Mouse (Mus musculus): ENCODE results near the gene Sema3b. TPM values are rescaled to one million over a fixed set of nuclear protein-coding genes. Genes with fewer than 3 reads are reported as not detected.

Gene Sema3b
- polyA plus RNA-seq, 1 experiment from 2014 or later, result 37.1 TPM

GRCm38 (mm10) chr9:107605041-107605661 lies 3.9 kb downstream of the Sema3b start:
- H3K27ac ChIP-seq (ENCODE audit: low read depth, low read length), result peak overlapping the region; percentile 87
- H3K9ac ChIP-seq (ENCODE audit: low read depth, low read length), result peak overlapping the region; percentile 45; the same call in 1 of the 2 replicates
- ATAC-seq, result peak; percentile 64
- H3K4me1 ChIP-seq (replicated peaks; ENCODE audit: control insufficient read depth, insufficient read depth, low read length), result peaks cover 21% of the 10 kb centered on the region
- no peaks in the 10 kb centered on the region for H3K27me3 ChIP-seq (replicated peaks; ENCODE audit: control insufficient read depth, insufficient read depth, low read length)
- H3K4me3 ChIP-seq (ENCODE audit: low read depth, low read length), result peak overlapping the region; percentile 33
- no peaks in the 10 kb centered on the region for H3K9me3 ChIP-seq (ENCODE audit: control insufficient read depth)
- 28% methylated on average over 20 of the region's 23 CpGs for WGBS
- peak overlapping the region; percentile 62 for H3K4me2 ChIP-seq (replicated peaks; ENCODE audit: low read depth)
- no peak for TF ChIP-seq CTCF (IDR thresholded peaks at IDR 0.05; ENCODE audit: low read depth)
- no peaks in the 10 kb centered on the region; the same call in 1 of the 2 replicates for H3K36me3 ChIP-seq (ENCODE audit: control insufficient read depth, insufficient read depth)

- ATAC-seq, result no peak
- Histone ChIP-seq H3K4me1 (replicated peaks; ENCODE audit: control insufficient read depth, insufficient read depth, low read length) (peaks cover 14% of the 10 kb centered on the region; the same call in 1 of the 2 replicates), H3K9ac (ENCODE audit: low read depth, low read length) (no peak overlapping the region), H3K27ac (ENCODE audit: low read depth, low read length) (no peak overlapping the region), H3K27me3 (replicated peaks; ENCODE audit: control insufficient read depth, insufficient read depth, low read length) (no peaks in the 10 kb centered on the region), H3K4me2 (replicated peaks; ENCODE audit: low read depth) (no peak overlapping the region), H3K4me3 (ENCODE audit: low read depth, low read length) (no peak overlapping the region), H3K36me3 (ENCODE audit: control insufficient read depth, insufficient read depth) (peaks cover 15% of the 10 kb centered on the region; the same call in 1 of the 2 replicates), H3K9me3 (ENCODE audit: control insufficient read depth) (no peaks in the 10 kb centered on the region)
- WGBS, result 50% methylated on average over 6 of the region's 6 CpGs
- no peak for TF ChIP-seq CTCF (IDR thresholded peaks at IDR 0.05; ENCODE audit: low read depth)
Observed at GRCm38 (mm10) chr9:107603251-107603650, 5.8 kb downstream of the Sema3b start.

GRCm38 (mm10) chr9:107602068-107602648 lies 6.9 kb downstream of the Sema3b start:
- Histone ChIP-seq H3K36me3 (ENCODE audit: control insufficient read depth, insufficient read depth) (peaks cover 20% of the 10 kb centered on the region; the same call in 1 of the 2 replicates), H3K9ac (ENCODE audit: low read depth, low read length) (no peak overlapping the region), H3K4me2 (replicated peaks; ENCODE audit: low read depth) (peak overlapping the region; percentile 21), H3K4me3 (ENCODE audit: low read depth, low read length) (no peak overlapping the region), H3K4me1 (replicated peaks; ENCODE audit: control insufficient read depth, insufficient read depth, low read length) (peaks cover 9% of the 10 kb centered on the region; the same call in 1 of the 2 replicates), H3K9me3 (ENCODE audit: control insufficient read depth) (no peaks in the 10 kb centered on the region), H3K27me3 (replicated peaks; ENCODE audit: control insufficient read depth, insufficient read depth, low read length) (no peaks in the 10 kb centered on the region), H3K27ac (ENCODE audit: low read depth, low read length) (peak overlapping the region; percentile 57)
- WGBS, result 9% methylated on average over 10 of the region's 10 CpGs
- peak; percentile 99 for TF ChIP-seq CTCF (IDR thresholded peaks at IDR 0.05; ENCODE audit: low read depth)
- peak; percentile 14; the same call in 1 of the 2 replicates for ATAC-seq

- no peak for TF ChIP-seq CTCF (IDR thresholded peaks at IDR 0.05; ENCODE audit: low read depth)
- Histone ChIP-seq H3K4me2 (replicated peaks; ENCODE audit: low read depth) (0 out of 2 replicates have a peak overlapping the region, but pooled peaks have one; percentile 9), H3K27me3 (replicated peaks; ENCODE audit: control insufficient read depth, insufficient read depth, low read length) (no peaks in the 10 kb centered on the region), H3K4me1 (replicated peaks; ENCODE audit: control insufficient read depth, insufficient read depth, low read length) (0 out of 2 replicates have a peak, but pooled peaks cover 6% of the 10 kb centered on the region), H3K9ac (ENCODE audit: low read depth, low read length) (no peak overlapping the region), H3K27ac (ENCODE audit: low read depth, low read length) (0 out of 2 replicates have a peak overlapping the region, but pooled peaks have one; percentile 15), H3K9me3 (ENCODE audit: control insufficient read depth) (no peaks in the 10 kb centered on the region), H3K36me3 (ENCODE audit: control insufficient read depth, insufficient read depth) (peaks cover 20% of the 10 kb centered on the region; the same call in 1 of the 2 replicates), H3K4me3 (ENCODE audit: low read depth, low read length) (no peak overlapping the region)
- no peak for ATAC-seq
- WGBS, result 83% methylated on average over 11 of the region's 11 CpGs
Observed at GRCm38 (mm10) chr9:107601275-107601674, 7.8 kb downstream of the Sema3b start.

- Histone ChIP-seq H3K4me3 (ENCODE audit: low read depth, low read length) (no peak overlapping the region), H3K9me3 (ENCODE audit: control insufficient read depth) (no peaks in the 10 kb centered on the region), H3K4me1 (replicated peaks; ENCODE audit: control insufficient read depth, insufficient read depth, low read length) (0 out of 2 replicates have a peak, but pooled peaks cover 6% of the 10 kb centered on the region), H3K27ac (ENCODE audit: low read depth, low read length) (0 out of 2 replicates have a peak overlapping the region, but pooled peaks have one; percentile 15), H3K9ac (ENCODE audit: low read depth, low read length) (no peak overlapping the region), H3K27me3 (replicated peaks; ENCODE audit: control insufficient read depth, insufficient read depth, low read length) (no peaks in the 10 kb centered on the region), H3K4me2 (replicated peaks; ENCODE audit: low read depth) (0 out of 2 replicates have a peak overlapping the region, but pooled peaks have one; percentile 9), H3K36me3 (ENCODE audit: control insufficient read depth, insufficient read depth) (peaks cover 20% of the 10 kb centered on the region; the same call in 1 of the 2 replicates)
- 66% methylated on average over 12 of the region's 12 CpGs for WGBS
- peak; percentile 25 for ATAC-seq
- TF ChIP-seq CTCF (IDR thresholded peaks at IDR 0.05; ENCODE audit: low read depth), result peak; percentile 70
Observed at GRCm38 (mm10) chr9:107600745-107601144, 8.3 kb downstream of the Sema3b start.

GRCm38 (mm10) chr9:107599842-107600241 lies 9.2 kb downstream of the Sema3b start:
- no peak for TF ChIP-seq CTCF (IDR thresholded peaks at IDR 0.05; ENCODE audit: low read depth)
- H3K4me2 ChIP-seq (replicated peaks; ENCODE audit: low read depth), result no peak overlapping the region
- WGBS, result 82% methylated on average over 14 of the region's 14 CpGs
- H3K9me3 ChIP-seq (ENCODE audit: control insufficient read depth), result no peaks in the 10 kb centered on the region
- H3K4me3 ChIP-seq (ENCODE audit: low read depth, low read length), result no peak overlapping the region
- no peaks in the 10 kb centered on the region for H3K27me3 ChIP-seq (replicated peaks; ENCODE audit: control insufficient read depth, insufficient read depth, low read length)
- H3K36me3 ChIP-seq (ENCODE audit: control insufficient read depth, insufficient read depth), result peaks cover 20% of the 10 kb centered on the region; the same call in 1 of the 2 replicates
- no peak overlapping the region for H3K9ac ChIP-seq (ENCODE audit: low read depth, low read length)
- 0 out of 2 replicates have a peak, but pooled peaks cover 6% of the 10 kb centered on the region for H3K4me1 ChIP-seq (replicated peaks; ENCODE audit: control insufficient read depth, insufficient read depth, low read length)
- ATAC-seq, result no peak
- no peak overlapping the region for H3K27ac ChIP-seq (ENCODE audit: low read depth, low read length)

All from intestine, postnatal 0 days (tissue).